Mouse (Mus musculus) limb, embryonic 13.5 days (tissue): ENCODE results near the gene Frmd8. TPM values are rescaled to one million over a fixed set of nuclear protein-coding genes. Genes with fewer than 3 reads are reported as not detected.

Source experiments
- ATAC-seq: fragments of 200-750 bp; cut with Nextera tagmentation; 2 replicates; pipeline ENCODE4 v1.8.0; 2017; ENCODE audit warnings: low read depth, moderate number of reproducible peaks, moderate TSS enrichment; ENCODE audit not compliant: low FRiP score
- H3K27ac ChIP-seq: fragments of 300-500 bp; sonication (generic); 2 replicates; pipeline ENCODE4 v1.5.1; 2015; ENCODE audit warnings: inconsistent platforms, mild to moderate bottlenecking, moderate library complexity
- H3K27me3 ChIP-seq: fragments of 300-500 bp; sonication (generic); 2 replicates; pipeline ENCODE4 v1.6.1; 2015; ENCODE audit warnings: mild to moderate bottlenecking, inconsistent platforms
- H3K36me3 ChIP-seq: fragments of 300-500 bp; sonication (generic); 2 replicates; pipeline ENCODE4 v1.6.1; 2015; ENCODE audit warnings: inconsistent platforms, mild to moderate bottlenecking, moderate library complexity
- H3K4me1 ChIP-seq: fragments of 300-500 bp; sonication (generic); 2 replicates; pipeline ENCODE4 v1.6.1; 2015; ENCODE audit warnings: inconsistent platforms
- H3K4me2 ChIP-seq: fragments of 300-500 bp; sonication (generic); replicated peaks from 2 replicates; pipeline ENCODE4 v1.6.1; 2015; ENCODE audit warnings: inconsistent platforms, mild to moderate bottlenecking, moderate library complexity
- H3K4me3 ChIP-seq: fragments of 300-500 bp; sonication (generic); 2 replicates; pipeline ENCODE4 v1.5.1; 2015; ENCODE audit warnings: moderate library complexity, mild to moderate bottlenecking, inconsistent platforms
- H3K9ac ChIP-seq: fragments of 300-500 bp; sonication (generic); 2 replicates; pipeline ENCODE4 v1.6.1; 2015; ENCODE audit warnings: mild to moderate bottlenecking, inconsistent platforms
- H3K9me3 ChIP-seq: fragments of 300-500 bp; sonication (generic); 2 replicates; pipeline ENCODE4 v1.6.1; 2016; ENCODE audit warnings: inconsistent platforms
- WGBS: fragments of 180-500 bp; shearing (Covaris S2); methylation state at CpG from one replicate; pipeline ENCODE4 v1.1.7; 2015; 5-methylcytosine and 5-hydroxymethylcytosine counted together
- polyA plus RNA-seq: library from polyadenylated mRNA; unstranded; fragments of >200 nt; fragmentation: Nextera tagmentation; extraction: Ambion mirVana; gene quantifications from 2 replicates; pipeline ENCODE4 v1.2.1, GENCODE M21; 2015

Frmd8 gene
- polyA plus RNA-seq = 30.1 and 32.2 TPM in 2 replicates

DNA sequence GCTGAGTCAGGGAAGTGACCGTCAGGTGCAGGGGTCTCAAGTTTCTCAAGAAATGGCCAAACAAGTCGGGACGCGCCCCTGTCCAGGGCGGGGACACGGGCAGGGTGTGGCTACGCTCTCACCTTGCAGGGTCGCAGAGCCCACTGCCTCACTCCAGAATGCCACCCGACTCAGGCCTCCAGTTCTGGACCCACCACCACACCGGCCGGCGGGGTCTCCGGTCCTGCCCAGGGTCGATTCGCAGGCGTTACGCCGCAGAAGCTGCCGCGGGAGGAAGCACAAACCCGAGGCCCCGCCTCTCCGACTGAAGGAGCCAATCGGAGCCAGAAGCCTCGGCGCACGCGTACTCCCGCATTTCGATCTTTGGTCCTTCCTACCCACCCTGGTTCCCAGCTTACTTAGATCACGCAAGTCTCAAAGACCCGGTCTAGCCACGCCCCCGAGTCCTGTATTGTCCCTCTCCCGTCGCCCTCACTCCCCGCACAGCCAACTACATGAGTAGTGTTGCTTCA, at the start of gene Frmd8:
TSS of gene Frmd8 (minus strand) at position 306 of the 512 bp plus-strand sequence.
- Histone ChIP-seq H3K9me3 (no peaks in the 10 kb centered on the region), H3K27ac (peak within 1 kb of the TSS; percentile 61; the same call in 1 of the 2 replicates), H3K36me3 (peaks cover 17% of the 10 kb centered on the region), H3K4me1 (peaks cover 54% of the 10 kb centered on the region), H3K9ac (peak within 1 kb of the TSS; percentile 87), H3K4me3 (peak within 1 kb of the TSS; percentile 82), H3K27me3 (no peaks in the 10 kb centered on the region), H3K4me2 (peak within 1 kb of the TSS; percentile 91)
- ATAC-seq = peak; percentile 87
- under 1% methylated on average over 37 of the region's 37 CpGs for WGBS

- ATAC-seq = peak; percentile 95
- no peaks in the 10 kb centered on the region for H3K36me3 ChIP-seq
- H3K9ac ChIP-seq = peak within 1 kb of the TSS; percentile 65
- peaks cover 39% of the 10 kb centered on the region for H3K4me1 ChIP-seq
- H3K27me3 ChIP-seq = peaks cover 10% of the 10 kb centered on the region
- peak within 1 kb of the TSS; percentile 65 for H3K27ac ChIP-seq
- no peaks in the 10 kb centered on the region for H3K9me3 ChIP-seq
- H3K4me3 ChIP-seq = peak within 1 kb of the TSS; percentile 60
- under 1% methylated on average over 18 of the region's 18 CpGs for WGBS
- peak within 1 kb of the TSS; percentile 100 for H3K4me2 ChIP-seq
These were observed 49.6 kb upstream of the Frmd8 start, which contains the start of gene Cdc42ep2 for GRCm38 (mm10) chr19:5924713-5925093. Cdc42ep2 (minus strand) TSS chr19:5924816.

GRCm38 (mm10) chr19:5923990-5924712, 49.1 kb upstream of the Frmd8 start:
- peak overlapping the region; percentile 65 for H3K27ac ChIP-seq
- ATAC-seq = peak; percentile 74
- H3K4me3 ChIP-seq = peak overlapping the region; percentile 60
- peak overlapping the region; percentile 65 for H3K9ac ChIP-seq
- WGBS = under 1% methylated on average over 38 of the region's 38 CpGs
- H3K27me3 ChIP-seq = peaks cover 10% of the 10 kb centered on the region
- H3K36me3 ChIP-seq = no peaks in the 10 kb centered on the region
- H3K9me3 ChIP-seq = no peaks in the 10 kb centered on the region
- peak overlapping the region; percentile 100 for H3K4me2 ChIP-seq
- peaks cover 35% of the 10 kb centered on the region for H3K4me1 ChIP-seq

DNA sequence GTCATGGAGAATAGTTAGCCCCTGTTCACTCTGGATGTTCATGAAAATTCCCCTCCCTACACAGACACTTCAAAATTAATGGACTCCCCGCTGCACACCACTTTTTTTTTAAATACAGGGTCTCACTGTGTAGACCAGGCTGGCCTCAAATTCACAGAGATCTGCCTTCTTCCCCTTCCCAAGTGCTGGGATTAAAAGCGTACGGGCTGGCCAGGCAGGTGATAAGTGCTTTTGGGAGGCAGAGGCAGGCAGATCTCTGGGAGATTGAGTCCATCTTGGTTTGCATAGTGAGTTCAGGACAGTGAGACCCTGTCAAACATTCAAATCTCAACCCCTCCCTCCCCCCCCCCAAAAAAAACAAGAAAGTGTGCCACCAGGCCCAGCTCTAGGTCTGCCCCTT, 47.9 kb upstream of the Frmd8 start:
- ATAC-seq = no peak
- Histone ChIP-seq H3K4me2 (no peak overlapping the region), H3K4me3 (no peak overlapping the region), H3K4me1 (peaks cover 24% of the 10 kb centered on the region), H3K27ac (no peak overlapping the region), H3K9me3 (no peaks in the 10 kb centered on the region), H3K27me3 (peaks cover 10% of the 10 kb centered on the region), H3K36me3 (peaks cover 3% of the 10 kb centered on the region; the same call in 1 of the 2 replicates), H3K9ac (no peak overlapping the region)
- WGBS = 92% methylated on average over 3 of the region's 3 CpGs

- Histone ChIP-seq H3K9me3 (no peaks in the 10 kb centered on the region), H3K4me1 (peaks cover 21% of the 10 kb centered on the region), H3K9ac (peak overlapping the region; percentile 62; the same call in 1 of the 2 replicates), H3K4me3 (no peak overlapping the region), H3K27ac (no peak overlapping the region), H3K36me3 (peaks cover 9% of the 10 kb centered on the region), H3K27me3 (peaks cover 10% of the 10 kb centered on the region), H3K4me2 (peak overlapping the region; percentile 36)
- no peak for ATAC-seq
- WGBS = 70% methylated on average over 15 of the region's 15 CpGs
These were observed 47.3 kb upstream of the Frmd8 start for GRCm38 (mm10) chr19:5922119-5922942.

- no peaks in the 10 kb centered on the region for H3K9me3 ChIP-seq
- no peak overlapping the region; the same call in 1 of the 2 replicates for H3K4me3 ChIP-seq
- peaks cover 10% of the 10 kb centered on the region for H3K27me3 ChIP-seq
- H3K36me3 ChIP-seq = peaks cover 12% of the 10 kb centered on the region
- peak overlapping the region; percentile 36 for H3K4me2 ChIP-seq
- ATAC-seq = no peak
- H3K9ac ChIP-seq = peak overlapping the region; percentile 62; the same call in 1 of the 2 replicates
- no peak overlapping the region for H3K27ac ChIP-seq
- peaks cover 18% of the 10 kb centered on the region for H3K4me1 ChIP-seq
- WGBS = 20% methylated on average over 9 of the region's 9 CpGs
These were observed 46.6 kb upstream of the Frmd8 start for GRCm38 (mm10) chr19:5921715-5922114.

- no peaks in the 10 kb centered on the region for H3K9me3 ChIP-seq
- 21% methylated on average over 13 of the region's 13 CpGs for WGBS
- H3K36me3 ChIP-seq = peaks cover 20% of the 10 kb centered on the region
- H3K4me3 ChIP-seq = peak within 1 kb of the TSS; percentile 99
- peaks cover 33% of the 10 kb centered on the region for H3K4me1 ChIP-seq
- peak within 1 kb of the TSS; percentile 88 for H3K4me2 ChIP-seq
- no peak for ATAC-seq
- no peaks in the 10 kb centered on the region for H3K27me3 ChIP-seq
- H3K9ac ChIP-seq = peak within 1 kb of the TSS; percentile 97
- peak within 1 kb of the TSS; percentile 91 for H3K27ac ChIP-seq
These were observed 38.1 kb upstream of the Frmd8 start, which contains the start of gene Dpf2 for GRCm38 (mm10) chr19:5913007-5913719. Dpf2 (minus strand) TSS chr19:5913010.

DNA sequence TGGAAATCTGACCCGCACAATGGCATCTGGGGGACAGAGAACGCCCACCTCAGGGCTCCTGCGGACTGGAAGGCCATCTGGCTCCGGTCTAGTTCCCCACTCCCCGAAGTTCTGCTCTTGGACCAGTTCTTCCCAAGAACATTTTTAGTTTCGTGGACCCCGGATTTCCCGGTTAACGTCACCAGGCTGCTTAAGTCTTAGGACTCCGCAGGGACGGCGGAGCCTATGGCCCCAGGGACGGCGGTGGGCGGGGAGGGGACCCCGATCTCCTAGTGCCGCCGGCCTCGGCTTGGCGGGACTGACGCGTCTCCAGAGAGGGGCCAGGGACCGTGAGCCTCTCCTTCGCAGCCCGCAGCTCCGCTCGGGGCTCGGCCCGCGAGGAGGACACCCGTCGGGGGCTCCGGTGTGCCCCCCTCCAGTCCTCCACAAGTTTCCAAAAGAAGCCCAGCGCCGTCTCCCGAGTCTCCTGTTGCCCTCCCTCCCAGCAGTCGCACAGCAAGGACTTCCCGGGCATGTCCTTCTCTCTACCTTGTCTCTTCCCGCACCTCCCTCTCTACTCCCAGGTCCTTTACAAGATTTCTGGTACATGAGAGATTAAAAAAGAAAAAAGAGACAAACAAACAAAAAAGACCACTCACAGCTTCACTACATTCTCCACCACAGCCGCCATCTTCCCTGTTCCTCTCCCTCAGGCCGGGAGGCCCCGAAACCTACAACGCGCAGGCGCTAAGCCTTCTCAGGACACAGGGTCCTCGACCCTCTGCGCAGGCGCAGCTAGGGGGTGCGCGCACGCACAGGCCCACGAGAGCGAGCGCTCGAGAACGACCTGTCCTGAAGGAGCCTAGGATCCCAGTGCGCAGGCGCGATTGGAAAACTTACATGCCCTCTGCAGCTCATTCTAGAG, 37.3 kb upstream of the Frmd8 start:
- Histone ChIP-seq H3K9me3 (no peaks in the 10 kb centered on the region), H3K4me3 (peak overlapping the region; percentile 99), H3K9ac (peak overlapping the region; percentile 97), H3K4me2 (peak overlapping the region; percentile 88), H3K4me1 (peaks cover 33% of the 10 kb centered on the region), H3K36me3 (peaks cover 12% of the 10 kb centered on the region; the same call in 1 of the 2 replicates), H3K27ac (peak overlapping the region; percentile 91), H3K27me3 (no peaks in the 10 kb centered on the region)
- under 1% methylated on average over 59 of the region's 59 CpGs for WGBS
- peak; percentile 95 for ATAC-seq

- H3K4me1 ChIP-seq = peaks cover 33% of the 10 kb centered on the region
- ATAC-seq = no peak
- H3K9me3 ChIP-seq = no peaks in the 10 kb centered on the region
- peak overlapping the region; percentile 97 for H3K9ac ChIP-seq
- H3K27ac ChIP-seq = peak overlapping the region; percentile 91
- 7% methylated on average over 14 of the region's 14 CpGs for WGBS
- H3K4me2 ChIP-seq = peak overlapping the region; percentile 88
- peak overlapping the region; percentile 99 for H3K4me3 ChIP-seq
- H3K36me3 ChIP-seq = peaks cover 17% of the 10 kb centered on the region
- H3K27me3 ChIP-seq = no peaks in the 10 kb centered on the region
These were observed 36.5 kb upstream of the Frmd8 start for GRCm38 (mm10) chr19:5911430-5912102.

GRCm38 (mm10) chr19:5910221-5910620, 35.1 kb upstream of the Frmd8 start:
- Histone ChIP-seq H3K27ac (no peak overlapping the region), H3K27me3 (no peaks in the 10 kb centered on the region), H3K4me3 (no peak overlapping the region), H3K4me1 (peaks cover 33% of the 10 kb centered on the region), H3K9me3 (no peaks in the 10 kb centered on the region), H3K9ac (peak overlapping the region; percentile 53; the same call in 1 of the 2 replicates), H3K4me2 (peak overlapping the region; percentile 88), H3K36me3 (peaks cover 28% of the 10 kb centered on the region)
- no peak for ATAC-seq
- WGBS = 79% methylated on average over 6 of the region's 6 CpGs
